Mouse (Mus musculus) thymus, postnatal 14 days (tissue): Measurements from ENCODE around the gene Cd2ap.

Source experiments
- DNase-seq: peaks from one replicate; pipeline ENCODE4 v3.0.0; 2021

Cd2ap gene

GRCm38 (mm10) chr17:42857506-42857905, 19.0 kb downstream of the Cd2ap start:
- DNase-seq: no peak

- no peak for DNase-seq
Measured at GRCm38 (mm10) chr17:42847108-42847507, 29.4 kb downstream of the Cd2ap start.

GRCm38 (mm10) chr17:42837193-42837592, 39.3 kb downstream of the Cd2ap start:
- no peak for DNase-seq

- DNase-seq: no peak
Measured at GRCm38 (mm10) chr17:42822787-42823186, 53.7 kb downstream of the Cd2ap start.

GRCm38 (mm10) chr17:42815374-42815773, 61.1 kb downstream of the Cd2ap start:
- no peak for DNase-seq

GRCm38 (mm10) chr17:42792412-42792975, 84.0 kb downstream of the Cd2ap start:
- DNase-seq: no peak

- no peak for DNase-seq
Measured at GRCm38 (mm10) chr17:42790787-42791186, 85.7 kb downstream of the Cd2ap start.

- no peak for DNase-seq
Measured at GRCm38 (mm10) chr17:42789723-42790122, 86.7 kb downstream of the Cd2ap start.

GRCm38 (mm10) chr17:42788686-42789453, 87.6 kb downstream of the Cd2ap start:
- DNase-seq: no peak

- DNase-seq: peak; percentile 55
Measured at GRCm38 (mm10) chr17:42782156-42782757, 94.2 kb downstream of the Cd2ap start.

- DNase-seq: no peak
Measured at GRCm38 (mm10) chr17:42753791-42754190, 122.7 kb downstream of the Cd2ap start.

- no peak for DNase-seq
Measured at GRCm38 (mm10) chr17:42752173-42752572, 124.3 kb downstream of the Cd2ap start.

- no peak for DNase-seq
Measured at GRCm38 (mm10) chr17:42745657-42746420, 130.6 kb downstream of the Cd2ap start.
